Mouse (Mus musculus): ENCODE results near the gene Slc13a2.

Gene Slc13a2

DNA sequence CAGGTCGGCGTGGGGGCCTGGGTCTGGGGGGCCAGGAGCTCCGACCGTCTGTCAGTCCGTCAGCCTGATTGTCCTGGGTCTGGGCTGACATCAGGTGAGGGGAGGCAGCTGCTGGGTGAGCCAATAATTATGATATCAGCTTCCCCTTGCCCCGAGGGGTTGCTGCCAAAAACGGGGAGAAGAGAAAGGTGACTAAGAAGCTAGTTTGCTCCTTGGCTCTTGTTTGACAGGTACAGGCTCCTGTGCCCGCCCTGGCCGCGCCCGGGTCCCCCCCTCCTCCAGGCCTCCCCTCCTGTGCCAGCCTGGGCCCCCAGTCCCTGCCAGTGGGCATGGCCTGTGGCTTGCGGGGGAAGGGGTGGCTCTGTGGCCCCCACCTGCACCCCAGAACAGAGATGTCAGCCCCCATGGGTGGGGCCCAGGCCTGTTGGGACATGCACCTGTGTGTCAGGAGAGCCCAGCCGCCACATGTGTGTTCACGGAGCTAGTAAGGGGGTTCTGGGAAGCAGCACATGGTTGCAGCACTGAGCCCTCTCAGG lies 35.4 kb downstream of the Slc13a2 start, which contains the start of gene Foxn1:
Gene Foxn1 (minus strand): TSS at position 51 of the 536 bp plus-strand sequence.
- DNase-seq, result no peak

GRCm38 (mm10) chr11:78385776-78386175 lies 36.2 kb downstream of the Slc13a2 start:
- DNase-seq, result no peak

GRCm38 (mm10) chr11:78382701-78383100 lies 39.3 kb downstream of the Slc13a2 start:
- no peak for DNase-seq

- no peak for DNase-seq
Measured at GRCm38 (mm10) chr11:78382286-78382685, 39.7 kb downstream of the Slc13a2 start.

- DNase-seq, result no peak
Measured at GRCm38 (mm10) chr11:78380996-78381395, 41.0 kb downstream of the Slc13a2 start.

DNA sequence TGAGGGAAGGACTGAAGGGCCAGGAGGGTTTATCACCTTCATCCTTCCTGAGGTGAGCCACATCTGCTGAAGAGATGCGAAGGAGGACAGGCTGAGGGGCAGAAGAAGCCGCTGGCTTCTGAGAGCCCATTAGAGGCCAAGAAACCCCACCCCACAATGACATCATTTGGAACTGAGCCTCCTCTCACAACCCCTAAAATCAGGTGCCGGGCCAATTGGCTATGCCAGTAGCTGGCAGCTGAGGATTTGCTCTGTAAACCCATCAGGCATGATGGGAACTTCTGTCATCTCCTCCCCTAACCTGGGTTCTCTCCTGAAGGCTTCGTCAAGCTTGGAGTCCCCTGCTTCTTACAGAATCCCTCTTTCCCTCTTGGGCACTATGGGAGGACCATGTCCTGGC lies 41.7 kb downstream of the Slc13a2 start:
- no peak for DNase-seq

- no peak for DNase-seq
Measured at GRCm38 (mm10) chr11:78377549-78378159, 44.4 kb downstream of the Slc13a2 start.

DNA sequence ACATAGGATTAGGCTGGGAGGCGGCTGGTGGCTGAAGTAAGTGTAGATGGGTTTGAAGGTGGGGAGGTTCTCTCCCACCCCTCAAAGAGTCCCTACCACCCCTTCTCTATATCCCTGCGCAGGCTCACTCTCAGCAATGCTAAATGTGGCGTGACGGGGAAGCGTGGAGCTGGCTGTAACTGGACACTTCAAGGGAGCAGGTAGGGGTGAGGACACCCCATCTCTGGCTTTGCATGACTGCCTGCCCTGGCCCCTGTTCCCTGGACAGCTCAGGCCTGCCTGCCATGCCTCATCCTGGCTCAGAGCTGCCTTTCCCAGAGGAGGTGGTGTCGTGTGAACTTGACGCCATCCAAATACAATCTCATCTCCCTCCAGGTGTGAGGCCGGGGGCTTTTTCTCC lies 47.9 kb downstream of the Slc13a2 start:
- DNase-seq, result no peak

DNA sequence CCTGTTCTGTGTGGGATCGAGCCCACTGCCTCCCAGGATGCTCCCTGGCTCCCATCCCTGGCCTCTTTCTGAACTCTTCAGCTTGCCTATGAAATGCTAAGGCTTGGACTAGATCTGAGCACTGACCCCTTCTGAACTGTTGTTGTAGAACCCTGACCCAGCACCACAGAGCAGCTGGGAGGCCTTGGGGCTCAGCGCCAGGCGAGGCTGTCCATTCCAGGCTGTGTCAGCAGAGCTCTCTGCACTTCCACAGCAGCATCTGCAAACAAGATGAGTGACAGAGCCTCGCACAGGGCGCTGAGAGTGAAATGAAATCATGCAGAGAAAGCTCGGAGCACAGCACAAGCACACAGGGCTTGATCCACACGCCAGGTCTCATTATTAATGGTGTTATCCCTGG lies 49.4 kb downstream of the Slc13a2 start:
- peak in 1 of 2 experiments; percentile 32 for DNase-seq

- DNase-seq, result no peak
Measured at GRCm38 (mm10) chr11:78372166-78372565, 49.9 kb downstream of the Slc13a2 start.

- DNase-seq, result no peak
Measured at GRCm38 (mm10) chr11:78371711-78372110, 50.3 kb downstream of the Slc13a2 start.

GRCm38 (mm10) chr11:78370389-78370788 lies 51.6 kb downstream of the Slc13a2 start:
- DNase-seq, result no peak

DNA sequence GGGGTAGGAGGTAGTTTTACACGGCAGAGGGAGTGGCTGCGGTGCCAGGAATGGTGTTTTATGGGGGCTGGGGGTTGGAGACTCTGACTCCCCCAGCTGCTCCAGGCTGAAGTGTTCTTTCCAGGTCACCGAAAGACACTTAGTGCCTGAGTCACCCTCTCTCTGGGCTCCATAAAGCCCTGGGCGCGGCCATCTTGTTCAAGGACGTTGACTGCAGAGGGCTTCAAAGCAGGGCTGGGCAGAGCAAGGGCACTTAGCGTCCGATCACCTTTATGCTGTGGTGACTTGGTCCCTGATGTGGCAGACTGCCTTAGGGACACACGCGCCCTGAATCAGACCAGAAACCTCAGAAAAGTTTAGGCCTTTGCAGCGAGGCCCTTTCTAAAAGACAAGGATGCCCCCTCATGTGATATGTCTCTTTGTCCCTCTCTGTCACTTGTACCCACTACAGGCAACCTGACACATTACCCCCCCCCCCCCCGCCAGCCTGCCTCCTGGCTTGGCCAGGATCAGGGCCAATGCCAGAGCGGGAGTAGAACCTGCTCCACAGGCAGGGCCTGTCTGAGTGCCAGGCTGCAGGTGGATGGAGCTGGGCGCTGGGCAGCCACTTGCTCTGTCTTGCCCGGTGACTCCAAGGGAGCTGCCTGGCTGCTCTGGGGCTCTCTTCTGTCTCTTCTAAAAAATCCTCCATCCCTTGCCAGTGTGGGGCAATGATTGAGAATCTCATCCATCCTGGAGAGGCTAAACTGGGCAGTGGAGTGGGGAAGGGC lies 54.4 kb downstream of the Slc13a2 start:
- no peak for DNase-seq

- DNase-seq, result no peak
Measured at GRCm38 (mm10) chr11:78364103-78364502, 57.9 kb downstream of the Slc13a2 start.

DNA sequence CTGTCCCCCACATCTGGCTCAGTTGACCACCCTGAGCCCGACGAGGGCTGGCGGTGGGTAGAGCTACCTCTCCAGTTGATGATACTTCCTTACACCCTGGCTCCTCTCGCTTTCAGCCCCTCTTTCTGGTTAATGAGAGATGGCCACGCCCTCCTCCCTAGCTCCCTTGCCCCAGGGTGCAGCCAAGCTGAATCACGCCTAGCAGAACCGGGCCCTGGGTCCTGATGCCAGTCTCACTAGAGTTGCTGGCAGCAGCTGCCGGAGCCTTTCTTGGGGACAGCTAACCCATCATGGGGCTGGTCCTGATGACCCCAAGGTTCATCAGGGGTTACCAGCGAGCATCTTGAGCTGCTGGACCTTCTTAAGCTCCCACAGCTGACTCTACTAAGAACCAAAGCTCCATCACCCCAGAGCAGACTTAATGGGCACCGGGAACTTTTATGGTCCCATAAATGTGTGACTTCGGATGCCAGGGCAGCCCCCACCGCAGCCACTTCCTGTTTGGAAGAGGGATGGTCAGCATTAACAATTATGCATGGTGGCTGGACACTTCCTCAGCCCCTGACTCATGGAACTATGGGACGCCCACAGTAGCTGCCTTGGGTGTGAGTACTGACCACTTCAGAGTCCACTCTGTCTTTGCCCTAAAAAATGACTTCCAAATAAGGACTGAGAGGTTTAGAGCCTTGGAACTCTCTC lies 58.6 kb downstream of the Slc13a2 start:
- peak in 1 of 2 experiments; percentile 37 for DNase-seq

DNA sequence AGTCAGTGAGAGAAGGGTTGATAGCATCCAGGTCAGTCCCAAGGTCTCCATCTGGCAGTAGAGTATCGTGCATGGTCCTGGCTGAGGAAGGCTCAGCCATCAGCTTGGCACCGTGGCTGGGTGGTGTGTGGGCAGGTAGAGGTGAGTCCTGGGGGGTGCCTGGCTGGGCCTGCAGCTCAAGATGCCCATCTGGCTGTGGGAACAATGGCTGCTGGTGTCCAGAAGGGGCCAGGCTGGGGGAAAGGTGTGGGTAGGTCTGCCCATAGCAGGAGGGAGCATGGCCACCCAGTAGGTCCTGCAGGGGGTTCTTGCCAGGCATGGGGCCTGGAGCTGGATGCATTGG lies 61.3 kb downstream of the Slc13a2 start:
- no peak for DNase-seq

- peak; percentile 59 to 84 for DNase-seq
Measured at GRCm38 (mm10) chr11:78360125-78360788, 61.8 kb downstream of the Slc13a2 start.

- peak in 1 of 2 experiments; percentile 56 for DNase-seq
Measured at GRCm38 (mm10) chr11:78358330-78359007, 63.5 kb downstream of the Slc13a2 start.

DNA sequence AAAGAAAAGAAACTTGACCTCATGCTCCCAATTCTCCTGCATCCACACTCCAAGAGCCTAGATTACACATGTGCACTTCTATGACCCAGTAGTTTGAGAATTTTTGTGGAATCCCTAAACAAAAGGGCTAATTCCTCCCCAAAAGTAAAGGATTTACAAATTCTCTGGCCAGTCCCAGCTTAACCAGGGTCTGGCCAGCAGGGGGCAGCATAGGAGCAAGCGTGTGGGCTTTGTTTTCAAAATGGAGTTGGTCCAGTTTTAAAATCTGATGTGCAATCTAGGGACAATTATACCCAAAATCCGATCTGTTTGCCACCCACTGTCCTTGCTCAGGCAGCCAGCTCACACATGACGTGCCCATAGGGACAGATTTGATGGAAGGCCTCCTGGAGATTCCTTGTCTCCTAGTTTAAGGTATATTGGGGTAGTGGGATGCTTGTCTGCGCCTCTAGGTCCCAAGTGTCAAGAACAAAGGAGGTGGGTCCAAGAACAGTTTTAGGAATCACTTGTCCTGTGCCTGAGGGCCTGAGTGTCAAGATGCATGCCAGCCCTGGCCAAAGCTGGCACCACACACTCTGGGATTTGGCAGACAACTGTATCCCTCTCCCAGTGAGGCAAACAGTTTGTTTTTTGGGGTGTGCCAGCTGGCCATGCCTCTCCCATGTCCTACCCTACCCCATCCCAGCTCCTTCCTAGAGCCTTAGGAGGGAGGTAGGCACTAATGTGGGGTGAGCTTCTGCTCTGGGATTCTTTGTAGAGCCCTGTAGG lies 66.4 kb downstream of the Slc13a2 start:
- peak in 1 of 2 experiments; percentile 57 for DNase-seq

- DNase-seq, result no peak
Measured at GRCm38 (mm10) chr11:78354905-78355304, 67.1 kb downstream of the Slc13a2 start.

GRCm38 (mm10) chr11:78353081-78353480 lies 68.9 kb downstream of the Slc13a2 start:
- DNase-seq, result no peak

All from kidney, adult 8-10 months (tissue).